Mouse (Mus musculus): ENCODE data around the gene Scn1b. TPM values are rescaled to one million over a fixed set of nuclear protein-coding genes. Genes with fewer than 3 reads are reported as not detected.
A peak's percentile ranks its signal among the peaks of the same experiment; 100 is the strongest.

Scn1b gene
- polyA plus RNA-seq, 1 experiment from 2014 or later: 2.8 TPM

GRCm38 (mm10) chr7:31070324-31070723, 56.5 kb downstream of the Scn1b start:
- Histone ChIP-seq H3K9me3 (replicated peaks; ENCODE audit: low read length) (no peaks in the 10 kb centered on the region), H3K4me3 (replicated peaks; ENCODE audit: low read depth, low read length) (no peak overlapping the region), H3K36me3 (ENCODE audit: insufficient read depth, low read length) (no peaks in the 10 kb centered on the region), H3K4me2 (ENCODE audit: low read length) (no peak overlapping the region), H3K27ac (no peak overlapping the region), H3K4me1 (replicated peaks; ENCODE audit: insufficient read depth, low read length) (no peaks in the 10 kb centered on the region; the same call in 1 of the 2 replicates), H3K9ac (ENCODE audit: low read depth, low read length) (no peak overlapping the region), H3K27me3 (ENCODE audit: insufficient read depth, low read length) (no peaks in the 10 kb centered on the region)
- no peak for TF ChIP-seq CTCF (IDR thresholded peaks at IDR 0.05; ENCODE audit: low read depth)
- 83% methylated on average over 6 of the region's 6 CpGs for WGBS
- ATAC-seq (replicated peaks; ENCODE audit: low FRiP score, low read depth) (no peak), DNase-seq (ENCODE audit: low spot score) (no peak)

- no peak for TF ChIP-seq CTCF (IDR thresholded peaks at IDR 0.05; ENCODE audit: low read depth)
- Histone ChIP-seq H3K36me3 (ENCODE audit: insufficient read depth, low read length) (no peaks in the 10 kb centered on the region), H3K27me3 (ENCODE audit: insufficient read depth, low read length) (no peaks in the 10 kb centered on the region), H3K4me2 (ENCODE audit: low read length) (no peak overlapping the region), H3K9me3 (replicated peaks; ENCODE audit: low read length) (no peaks in the 10 kb centered on the region), H3K9ac (ENCODE audit: low read depth, low read length) (no peak overlapping the region), H3K27ac (no peak overlapping the region), H3K4me1 (replicated peaks; ENCODE audit: insufficient read depth, low read length) (no peaks in the 10 kb centered on the region; the same call in 1 of the 2 replicates), H3K4me3 (replicated peaks; ENCODE audit: low read depth, low read length) (no peak overlapping the region)
- no peak for ATAC-seq (replicated peaks; ENCODE audit: low FRiP score, low read depth)
- DNase-seq (ENCODE audit: low spot score): peak; percentile 16
- 82% methylated on average over 14 of the region's 14 CpGs for WGBS
Observed at GRCm38 (mm10) chr7:31069491-31069890, 57.3 kb downstream of the Scn1b start.

GRCm38 (mm10) chr7:31067836-31068235, 59.0 kb downstream of the Scn1b start:
- Histone ChIP-seq H3K4me3 (replicated peaks; ENCODE audit: low read depth, low read length) (no peak overlapping the region), H3K9me3 (replicated peaks; ENCODE audit: low read length) (no peaks in the 10 kb centered on the region), H3K27ac (no peak overlapping the region), H3K4me2 (ENCODE audit: low read length) (no peak overlapping the region), H3K36me3 (ENCODE audit: insufficient read depth, low read length) (no peaks in the 10 kb centered on the region), H3K4me1 (replicated peaks; ENCODE audit: insufficient read depth, low read length) (no peaks in the 10 kb centered on the region; the same call in 1 of the 2 replicates), H3K27me3 (ENCODE audit: insufficient read depth, low read length) (no peaks in the 10 kb centered on the region), H3K9ac (ENCODE audit: low read depth, low read length) (no peak overlapping the region)
- no peak for TF ChIP-seq CTCF (IDR thresholded peaks at IDR 0.05; ENCODE audit: low read depth)
- 33% methylated on average over 5 of the region's 5 CpGs for WGBS
- ATAC-seq (replicated peaks; ENCODE audit: low FRiP score, low read depth) (no peak; the same call in 1 of the 2 replicates), DNase-seq (ENCODE audit: low spot score) (peak; percentile 69)

Other genes with a start within 250 kb of the Scn1b start
- 0.20 and 0.45 TPM in 2 replicates for gene Cd22, start 246.7 kb downstream of the Scn1b start, polyA plus RNA-seq (2015; fragmentation: Nextera tagmentation; extraction: Ambion mirVana)
- gene Mag, start 212.1 kb downstream of the Scn1b start, polyA plus RNA-seq (2015; fragmentation: Nextera tagmentation; extraction: Ambion mirVana): 0.79 and 0.91 TPM in 2 replicates
- gene Hamp2, start 202.3 kb downstream of the Scn1b start, polyA plus RNA-seq (2015; fragmentation: Nextera tagmentation; extraction: Ambion mirVana): not detected in 2 replicates
- not detected in 2 replicates for gene Hamp, start 183.0 kb downstream of the Scn1b start, polyA plus RNA-seq (2015; fragmentation: Nextera tagmentation; extraction: Ambion mirVana)
- 21.9 and 22.3 TPM in 2 replicates for gene Usf2, start 170.2 kb downstream of the Scn1b start, polyA plus RNA-seq (2015; fragmentation: Nextera tagmentation; extraction: Ambion mirVana)
- gene Lsr, start 153.5 kb downstream of the Scn1b start, polyA plus RNA-seq (2015; fragmentation: Nextera tagmentation; extraction: Ambion mirVana): 58.4 and 60.6 TPM in 2 replicates
- 8.9 and 9.2 TPM in 2 replicates for gene Fam187b, start 153.2 kb downstream of the Scn1b start, polyA plus RNA-seq (2015; fragmentation: Nextera tagmentation; extraction: Ambion mirVana)
- gene Fxyd5, start 84.5 kb downstream of the Scn1b start, polyA plus RNA-seq (2015; fragmentation: Nextera tagmentation; extraction: Ambion mirVana): 31.5 and 35.9 TPM in 2 replicates
- 6.1 and 8.5 TPM in 2 replicates for gene Fxyd7, start 75.5 kb downstream of the Scn1b start, polyA plus RNA-seq (2015; fragmentation: Nextera tagmentation; extraction: Ambion mirVana)
- gene Fxyd1, start 69.8 kb downstream of the Scn1b start, polyA plus RNA-seq (2015; fragmentation: Nextera tagmentation; extraction: Ambion mirVana): 62.0 and 76.3 TPM in 2 replicates
- gene Lgi4, start 67.7 kb downstream of the Scn1b start, polyA plus RNA-seq (2015; fragmentation: Nextera tagmentation; extraction: Ambion mirVana): 0.24 and 0.34 TPM in 2 replicates
- 16.9 and 22.5 TPM in 2 replicates for gene Fxyd3, start 50.3 kb downstream of the Scn1b start, polyA plus RNA-seq (2015; fragmentation: Nextera tagmentation; extraction: Ambion mirVana)
- gene Hpn, start 11.7 kb downstream of the Scn1b start, polyA plus RNA-seq (2015; fragmentation: Nextera tagmentation; extraction: Ambion mirVana): 106 and 110 TPM in 2 replicates
- gene Gramd1a, start 28.9 kb upstream of the Scn1b start, polyA plus RNA-seq (2015; fragmentation: Nextera tagmentation; extraction: Ambion mirVana): 36.2 and 36.3 TPM in 2 replicates
- gene Scgb2b2, start 163.5 kb upstream of the Scn1b start, polyA plus RNA-seq (2015; fragmentation: Nextera tagmentation; extraction: Ambion mirVana): not detected in 2 replicates
- not detected in 2 replicates for gene Scgb1b2, start 164.8 kb upstream of the Scn1b start, polyA plus RNA-seq (2015; fragmentation: Nextera tagmentation; extraction: Ambion mirVana)
- gene Scgb2b3, start 235.1 kb upstream of the Scn1b start, polyA plus RNA-seq (2015; fragmentation: Nextera tagmentation; extraction: Ambion mirVana): not detected in 2 replicates
- not detected in 2 replicates for gene Scgb1b3, start 248.6 kb upstream of the Scn1b start, polyA plus RNA-seq (2015; fragmentation: Nextera tagmentation; extraction: Ambion mirVana)

Data from kidney, postnatal 0 days (tissue).